Mouse (Mus musculus) T-cell, adult 2 months (primary cell): ENCODE measurements around the gene Lrba.

ENCODE experiments used
- DNase-seq: peaks from one replicate; pipeline ENCODE4 v3.0.0; 2022; ENCODE audit warnings: low spot score

Lrba gene

GRCm38 (mm10) chr3:86800841-86801240 lies 576.4 kb downstream of the Lrba start:
- no peak for DNase-seq

GRCm38 (mm10) chr3:86802825-86803224 lies 578.3 kb downstream of the Lrba start:
- DNase-seq = no peak

GRCm38 (mm10) chr3:86804265-86804664 lies 579.8 kb downstream of the Lrba start:
- DNase-seq = no peak

GRCm38 (mm10) chr3:86806834-86807233 lies 582.4 kb downstream of the Lrba start:
- no peak for DNase-seq

GRCm38 (mm10) chr3:86807750-86808467 lies 583.4 kb downstream of the Lrba start:
- DNase-seq = no peak

GRCm38 (mm10) chr3:86809199-86809598 lies 584.7 kb downstream of the Lrba start:
- DNase-seq = no peak

GRCm38 (mm10) chr3:86809646-86810045 lies 585.2 kb downstream of the Lrba start:
- DNase-seq = no peak

GRCm38 (mm10) chr3:86810908-86811307 lies 586.4 kb downstream of the Lrba start:
- no peak for DNase-seq

GRCm38 (mm10) chr3:86812689-86813088 lies 588.2 kb downstream of the Lrba start:
- DNase-seq = peak; percentile 65

GRCm38 (mm10) chr3:86818001-86818585 lies 593.6 kb downstream of the Lrba start:
- DNase-seq = no peak

GRCm38 (mm10) chr3:86819372-86819771 lies 594.9 kb downstream of the Lrba start:
- no peak for DNase-seq

GRCm38 (mm10) chr3:86820344-86820743 lies 595.9 kb downstream of the Lrba start:
- DNase-seq = no peak

GRCm38 (mm10) chr3:86821383-86821782 lies 596.9 kb downstream of the Lrba start:
- DNase-seq = no peak

GRCm38 (mm10) chr3:86827506-86827905 lies 603.0 kb downstream of the Lrba start:
- DNase-seq = no peak

GRCm38 (mm10) chr3:86832115-86832514 lies 607.6 kb downstream of the Lrba start:
- DNase-seq = no peak
